Mouse (Mus musculus) limb, embryonic 15.5 days (tissue): ENCODE measurements around the gene Npm1. TPM values are rescaled to one million over a fixed set of nuclear protein-coding genes. Genes with fewer than 3 reads are reported as not detected.
A peak's percentile ranks its signal among the peaks of the same experiment; 100 is the strongest.

ENCODE experiments used
- ATAC-seq: fragments of 200-750 bp; cut with Nextera tagmentation; 2 replicates; pipeline ENCODE4 v1.8.0; 2017; ENCODE audit warnings: low read depth, moderate TSS enrichment; ENCODE audit not compliant: insufficient number of reproducible peaks, low FRiP score, low TSS enrichment
- H3K27ac ChIP-seq: fragments of 300-500 bp; sonication (generic); 2 replicates; pipeline ENCODE4 v1.5.1; 2015; ENCODE audit warnings: moderate library complexity, mild to moderate bottlenecking, inconsistent platforms
- H3K27me3 ChIP-seq: fragments of 300-500 bp; sonication (generic); 2 replicates; pipeline ENCODE4 v1.6.1; 2015; ENCODE audit warnings: inconsistent platforms
- H3K36me3 ChIP-seq: fragments of 300-500 bp; sonication (generic); 2 replicates; pipeline ENCODE4 v1.6.1; 2015; ENCODE audit warnings: inconsistent platforms
- H3K4me1 ChIP-seq: fragments of 300-500 bp; sonication (generic); 2 replicates; pipeline ENCODE4 v1.6.1; 2015; ENCODE audit warnings: inconsistent platforms
- H3K4me2 ChIP-seq: fragments of 300-500 bp; sonication (generic); 2 replicates; pipeline ENCODE4 v1.6.1; 2015; ENCODE audit warnings: mild to moderate bottlenecking, inconsistent platforms
- H3K4me3 ChIP-seq: fragments of 300-500 bp; sonication (generic); 2 replicates; pipeline ENCODE4 v1.5.1; 2015; ENCODE audit warnings: mild to moderate bottlenecking, inconsistent platforms
- H3K9ac ChIP-seq: fragments of 300-500 bp; sonication (generic); 2 replicates; pipeline ENCODE4 v1.6.1; 2015; ENCODE audit warnings: inconsistent platforms
- H3K9me3 ChIP-seq: fragments of 300-500 bp; sonication (generic); 2 replicates; pipeline ENCODE4 v1.6.1; 2016; ENCODE audit warnings: inconsistent platforms
- WGBS: fragments of 180-500 bp; shearing (Covaris S2); methylation state at CpG from one replicate; pipeline ENCODE4 v1.1.7; 2015; 5-methylcytosine and 5-hydroxymethylcytosine counted together
- polyA plus RNA-seq: library from polyadenylated mRNA; unstranded; fragments of >200 nt; fragmentation: Nextera tagmentation; extraction: Ambion mirVana; gene quantifications from 2 replicates; pipeline ENCODE4 v1.2.1, GENCODE M21; 2015

Npm1 gene
- polyA plus RNA-seq, 1 experiment from 2014 or later = 898 TPM

DNA sequence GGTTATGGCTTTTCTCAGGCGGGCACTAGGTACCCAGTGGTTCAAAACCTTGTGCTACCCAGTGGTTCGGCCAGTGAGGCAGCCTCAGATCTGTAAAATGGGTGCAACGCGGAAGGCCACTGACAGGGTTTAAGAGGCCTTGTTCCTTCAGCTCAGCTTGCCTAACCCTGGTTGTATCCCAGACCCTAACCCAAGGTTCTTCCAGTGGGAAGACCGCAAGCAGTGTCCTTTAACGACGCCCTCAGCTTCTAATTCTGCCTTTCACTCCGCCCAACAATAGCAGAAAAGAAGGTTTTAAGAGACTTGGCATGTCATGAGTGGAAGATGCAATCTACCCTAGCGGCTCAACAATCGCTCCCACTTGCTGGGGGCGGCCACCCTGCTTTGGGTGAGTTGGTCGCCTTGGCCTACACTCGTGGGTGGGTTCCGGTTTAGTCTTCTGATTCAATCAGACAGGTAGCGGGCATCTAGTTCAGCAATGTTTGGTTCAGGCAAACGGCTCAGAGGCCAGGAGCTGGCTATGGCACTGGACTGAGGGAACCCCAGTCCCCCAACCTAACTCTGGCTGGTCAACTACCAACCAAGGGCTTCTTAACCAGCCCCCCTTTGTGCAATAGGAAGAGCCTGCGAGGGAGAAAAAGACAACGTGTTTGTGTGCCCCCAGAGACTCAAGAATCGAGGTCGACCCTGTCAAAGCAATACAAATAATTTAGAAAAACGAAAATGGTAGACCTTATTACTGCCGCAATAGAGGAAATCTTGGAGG is 35.5 kb upstream of the Npm1 start:
- Histone ChIP-seq H3K36me3 (no peaks in the 10 kb centered on the region), H3K9ac (no peak overlapping the region), H3K4me1 (peaks cover 55% of the 10 kb centered on the region), H3K27me3 (peaks cover 96% of the 10 kb centered on the region), H3K9me3 (no peaks in the 10 kb centered on the region), H3K4me3 (no peak overlapping the region), H3K27ac (no peak overlapping the region), H3K4me2 (no peak overlapping the region)
- 24% methylated on average over 22 of the region's 22 CpGs for WGBS
- no peak for ATAC-seq

DNA sequence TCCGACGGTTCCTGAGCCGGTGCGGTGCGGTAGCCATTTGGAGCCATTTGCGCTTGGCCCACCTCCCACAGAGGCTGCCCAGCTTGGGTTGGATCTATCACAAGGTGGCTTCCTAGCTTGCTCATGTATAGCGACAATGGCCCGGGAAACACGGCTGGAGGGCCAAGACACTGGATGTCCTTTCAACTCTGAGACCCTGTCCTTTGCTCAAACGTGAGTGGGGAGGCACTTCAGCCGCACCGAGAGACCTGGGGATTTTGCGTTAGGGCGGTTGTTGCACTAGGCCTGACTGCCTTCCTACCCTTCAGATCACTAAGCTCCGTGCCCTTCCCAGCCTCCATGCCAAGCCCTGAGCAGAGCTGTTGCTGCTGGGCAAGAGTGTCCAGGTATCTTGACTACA is 34.7 kb upstream of the Npm1 start:
- H3K4me1 ChIP-seq = peaks cover 47% of the 10 kb centered on the region
- WGBS = 20% methylated on average over 15 of the region's 15 CpGs
- H3K9me3 ChIP-seq = no peaks in the 10 kb centered on the region
- no peak overlapping the region for H3K9ac ChIP-seq
- no peak for ATAC-seq
- H3K36me3 ChIP-seq = no peaks in the 10 kb centered on the region
- H3K27ac ChIP-seq = no peak overlapping the region
- no peak overlapping the region for H3K4me2 ChIP-seq
- no peak overlapping the region for H3K4me3 ChIP-seq
- peaks cover 96% of the 10 kb centered on the region for H3K27me3 ChIP-seq

DNA sequence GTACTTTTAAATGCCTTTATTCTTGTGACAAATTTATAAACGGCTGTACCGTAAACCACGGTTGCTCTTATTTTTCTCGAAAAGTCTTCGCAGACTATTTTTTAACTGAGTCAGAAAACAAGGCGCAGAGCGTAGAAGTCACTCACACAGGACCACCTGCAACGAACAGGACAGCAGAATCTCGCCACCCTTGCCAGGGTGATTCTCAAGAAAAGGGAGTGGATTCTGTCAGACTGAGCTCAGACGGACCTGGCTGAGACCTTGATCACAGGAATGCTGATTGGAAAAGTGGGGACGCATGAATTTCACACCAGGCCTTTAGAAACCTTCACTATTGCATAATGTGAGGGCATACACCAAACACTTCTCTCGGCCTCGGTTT is 34.1 kb upstream of the Npm1 start:
- WGBS = 27% methylated on average over 13 of the region's 13 CpGs
- Histone ChIP-seq H3K4me1 (peaks cover 41% of the 10 kb centered on the region), H3K36me3 (no peaks in the 10 kb centered on the region), H3K9ac (no peak overlapping the region), H3K4me3 (no peak overlapping the region), H3K27me3 (peaks cover 90% of the 10 kb centered on the region), H3K27ac (no peak overlapping the region), H3K4me2 (no peak overlapping the region), H3K9me3 (no peaks in the 10 kb centered on the region)
- ATAC-seq = no peak

- WGBS = 7% methylated on average over 24 of the region's 24 CpGs
- Histone ChIP-seq H3K9ac (no peak overlapping the region), H3K4me2 (no peak overlapping the region), H3K27me3 (peaks cover 89% of the 10 kb centered on the region), H3K36me3 (no peaks in the 10 kb centered on the region), H3K4me1 (peaks cover 37% of the 10 kb centered on the region), H3K9me3 (no peaks in the 10 kb centered on the region), H3K27ac (no peak overlapping the region), H3K4me3 (no peak overlapping the region)
- no peak for ATAC-seq
These were observed 33.6 kb upstream of the Npm1 start for GRCm38 (mm10) chr11:33196447-33197132.

GRCm38 (mm10) chr11:33195531-33196446 is 32.8 kb upstream of the Npm1 start:
- H3K9ac ChIP-seq = no peak overlapping the region
- no peak overlapping the region for H3K4me2 ChIP-seq
- H3K27me3 ChIP-seq = peaks cover 88% of the 10 kb centered on the region
- no peak overlapping the region for H3K27ac ChIP-seq
- ATAC-seq = no peak
- 5% methylated on average over 25 of the region's 25 CpGs for WGBS
- peaks cover 29% of the 10 kb centered on the region for H3K4me1 ChIP-seq
- no peaks in the 10 kb centered on the region for H3K9me3 ChIP-seq
- no peak overlapping the region for H3K4me3 ChIP-seq
- H3K36me3 ChIP-seq = no peaks in the 10 kb centered on the region

DNA sequence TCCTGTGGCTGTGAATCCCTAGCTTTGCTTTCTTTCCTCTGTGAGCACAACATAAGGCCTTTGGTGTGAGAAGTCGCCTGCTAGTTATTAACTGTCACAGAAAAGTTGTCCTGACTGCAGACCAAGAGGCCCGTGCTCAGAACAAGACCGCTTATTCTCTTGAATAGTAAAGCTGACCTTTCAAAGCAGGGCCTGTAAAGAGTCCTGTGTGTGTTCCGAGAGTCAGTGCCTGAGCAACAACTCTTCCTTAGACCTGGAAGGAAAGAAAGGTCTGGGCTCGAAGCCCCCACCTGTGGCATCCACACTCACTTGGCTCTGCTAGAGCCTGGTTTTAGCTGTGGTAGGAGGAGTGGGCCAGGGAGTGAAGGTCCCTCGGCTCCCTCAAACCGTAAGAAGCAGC is 32.1 kb upstream of the Npm1 start:
- Histone ChIP-seq H3K4me3 (no peak overlapping the region), H3K9me3 (no peaks in the 10 kb centered on the region), H3K27ac (no peak overlapping the region), H3K27me3 (peaks cover 81% of the 10 kb centered on the region), H3K9ac (no peak overlapping the region), H3K4me1 (peaks cover 21% of the 10 kb centered on the region), H3K4me2 (no peak overlapping the region), H3K36me3 (no peaks in the 10 kb centered on the region)
- ATAC-seq = no peak
- 31% methylated on average over 7 of the region's 7 CpGs for WGBS

- H3K27ac ChIP-seq = no peak overlapping the region
- H3K9me3 ChIP-seq = no peaks in the 10 kb centered on the region
- H3K4me3 ChIP-seq = no peak overlapping the region
- H3K4me1 ChIP-seq = peaks cover 17% of the 10 kb centered on the region
- H3K27me3 ChIP-seq = peaks cover 67% of the 10 kb centered on the region
- H3K36me3 ChIP-seq = no peaks in the 10 kb centered on the region
- no peak overlapping the region for H3K9ac ChIP-seq
- ATAC-seq = no peak
- peak overlapping the region; percentile 24; the same call in 1 of the 2 replicates for H3K4me2 ChIP-seq
- 3% methylated on average over 12 of the region's 12 CpGs for WGBS
These were observed 30.7 kb upstream of the Npm1 start for GRCm38 (mm10) chr11:33193695-33194094.

DNA sequence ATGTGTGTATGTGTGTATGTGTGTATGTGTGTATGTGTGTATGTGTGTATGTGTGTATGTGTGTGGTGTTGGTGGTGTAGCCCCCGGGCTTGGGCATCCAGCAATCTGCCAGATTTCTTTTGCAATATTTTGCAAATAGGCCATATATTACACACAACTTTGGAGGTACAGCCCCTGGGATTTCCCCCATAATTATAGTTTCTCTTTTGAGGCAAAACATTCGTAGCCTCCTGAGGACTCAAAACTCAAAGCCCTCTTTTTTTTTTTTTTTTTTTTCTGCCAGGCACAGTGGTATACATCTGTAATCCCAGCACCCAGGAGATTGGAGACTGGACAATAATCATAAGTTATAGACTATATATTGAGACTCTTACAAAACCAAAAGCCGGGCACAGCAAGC is 18.8 kb upstream of the Npm1 start:
- no peak for ATAC-seq
- peaks cover 18% of the 10 kb centered on the region for H3K27me3 ChIP-seq
- no peak overlapping the region for H3K4me3 ChIP-seq
- H3K4me1 ChIP-seq = peaks cover 9% of the 10 kb centered on the region; the same call in 1 of the 2 replicates
- H3K9me3 ChIP-seq = no peaks in the 10 kb centered on the region
- H3K4me2 ChIP-seq = no peak overlapping the region
- no peak overlapping the region for H3K27ac ChIP-seq
- no peak overlapping the region for H3K9ac ChIP-seq
- H3K36me3 ChIP-seq = no peaks in the 10 kb centered on the region
- 79% methylated on average over 3 of the region's 3 CpGs for WGBS

GRCm38 (mm10) chr11:33180701-33181116 is 17.7 kb upstream of the Npm1 start:
- no peak overlapping the region for H3K27ac ChIP-seq
- WGBS = under 1% methylated on average over 18 of the region's 18 CpGs
- peaks cover 9% of the 10 kb centered on the region; the same call in 1 of the 2 replicates for H3K4me1 ChIP-seq
- peak overlapping the region; percentile 32 for H3K4me3 ChIP-seq
- H3K27me3 ChIP-seq = peaks cover 25% of the 10 kb centered on the region
- no peaks in the 10 kb centered on the region for H3K9me3 ChIP-seq
- H3K36me3 ChIP-seq = no peaks in the 10 kb centered on the region
- peak overlapping the region; percentile 17; the same call in 1 of the 2 replicates for H3K9ac ChIP-seq
- ATAC-seq = no peak
- peak overlapping the region; percentile 56 for H3K4me2 ChIP-seq

GRCm38 (mm10) chr11:33179802-33180201 is 16.8 kb upstream of the Npm1 start:
- Histone ChIP-seq H3K4me3 (no peak overlapping the region), H3K27me3 (peaks cover 29% of the 10 kb centered on the region), H3K27ac (no peak overlapping the region), H3K9ac (no peak overlapping the region), H3K4me2 (no peak overlapping the region), H3K9me3 (no peaks in the 10 kb centered on the region), H3K36me3 (no peaks in the 10 kb centered on the region), H3K4me1 (peaks cover 9% of the 10 kb centered on the region; the same call in 1 of the 2 replicates)
- 63% methylated on average over 1 of the region's 1 CpGs for WGBS
- ATAC-seq = no peak

- Histone ChIP-seq H3K4me2 (no peak overlapping the region), H3K27me3 (peaks cover 29% of the 10 kb centered on the region)
- ATAC-seq = no peak
These were observed 13.7 kb upstream of the Npm1 start for GRCm38 (mm10) chr11:33176525-33177245.

More at GRCm38 (mm10) chr11:33176525-33177245, 13.7 kb upstream of the Npm1 start:
- Histone ChIP-seq H3K4me3 (no peak overlapping the region), H3K27ac (no peak overlapping the region), H3K9me3 (no peaks in the 10 kb centered on the region), H3K36me3 (no peaks in the 10 kb centered on the region), H3K9ac (no peak overlapping the region), H3K4me1 (peaks cover 9% of the 10 kb centered on the region; the same call in 1 of the 2 replicates)
- WGBS = 31% methylated on average over 20 of the region's 20 CpGs
